Mouse (Mus musculus) hindbrain, embryonic 15.5 days (tissue): ENCODE measurements at regions not wholly inside any gene's neighbourhood (a gene's known extent, or its start where the extent isn't known, plus 50 kb on each side); places are given as distances from the start of the nearest gene placed in this dataset.

ENCODE experiments used
- ATAC-seq: fragments of 200-750 bp; cut with Nextera tagmentation; 2 replicates; pipeline ENCODE4 v1.8.0; 2017; ENCODE audit warnings: low read depth, moderate number of reproducible peaks, moderate TSS enrichment; ENCODE audit not compliant: low FRiP score
- H3K27ac ChIP-seq: fragments of 300-500 bp; sonication (generic); replicated peaks from 2 replicates; pipeline ENCODE4 v1.5.1; 2015; ENCODE audit warnings: mild to moderate bottlenecking, inconsistent platforms
- H3K27me3 ChIP-seq: fragments of 300-500 bp; sonication (generic); 2 replicates; pipeline ENCODE4 v1.6.1; 2015; ENCODE audit warnings: control low read depth, inconsistent platforms
- H3K36me3 ChIP-seq: fragments of 300-500 bp; sonication (generic); 2 replicates; pipeline ENCODE4 v1.6.1; 2015; ENCODE audit warnings: control low read depth, inconsistent platforms
- H3K4me1 ChIP-seq: fragments of 300-500 bp; sonication (generic); replicated peaks from 2 replicates; pipeline ENCODE4 v1.6.1; 2015; ENCODE audit warnings: control low read depth, inconsistent platforms
- H3K4me2 ChIP-seq: fragments of 300-500 bp; sonication (generic); 2 replicates; pipeline ENCODE4 v1.6.1; 2015; ENCODE audit warnings: moderate library complexity, mild to moderate bottlenecking, inconsistent platforms
- H3K4me3 ChIP-seq: fragments of 300-500 bp; sonication (generic); 2 replicates; pipeline ENCODE4 v1.5.1; 2015; ENCODE audit warnings: mild to moderate bottlenecking, inconsistent platforms
- H3K9ac ChIP-seq: fragments of 300-500 bp; sonication (generic); 2 replicates; pipeline ENCODE4 v1.6.1; 2015; ENCODE audit warnings: inconsistent platforms
- H3K9me3 ChIP-seq: fragments of 300-500 bp; sonication (generic); 2 replicates; pipeline ENCODE4 v1.6.1; 2016; ENCODE audit warnings: control low read depth, inconsistent platforms
- WGBS: fragments of 180-500 bp; shearing (Covaris S2); methylation state at CpG from one replicate; pipeline ENCODE4 v1.1.7; 2015; 5-methylcytosine and 5-hydroxymethylcytosine counted together

GRCm38 (mm10) chr8:35942515-35942914 is 176.9 kb downstream of the Gm19410 start:
- H3K4me1 ChIP-seq: no peaks in the 10 kb centered on the region
- H3K9me3 ChIP-seq: no peaks in the 10 kb centered on the region
- H3K9ac ChIP-seq: no peak overlapping the region
- H3K27me3 ChIP-seq: no peaks in the 10 kb centered on the region
- ATAC-seq: no peak
- no peaks in the 10 kb centered on the region for H3K36me3 ChIP-seq
- H3K4me2 ChIP-seq: no peak overlapping the region
- no peak overlapping the region for H3K4me3 ChIP-seq
- 93% methylated on average over 6 of the region's 6 CpGs for WGBS
- H3K27ac ChIP-seq: no peak overlapping the region

- ATAC-seq: no peak
- 95% methylated on average over 3 of the region's 3 CpGs for WGBS
- Histone ChIP-seq H3K9me3 (no peaks in the 10 kb centered on the region), H3K9ac (no peak overlapping the region), H3K27me3 (no peaks in the 10 kb centered on the region), H3K36me3 (no peaks in the 10 kb centered on the region), H3K27ac (no peak overlapping the region), H3K4me1 (no peaks in the 10 kb centered on the region), H3K4me3 (no peak overlapping the region), H3K4me2 (no peak overlapping the region)
These were observed 178.1 kb downstream of the Gm19410 start for GRCm38 (mm10) chr8:35943686-35944085.

GRCm38 (mm10) chr8:35944461-35944860 is 178.9 kb downstream of the Gm19410 start:
- H3K4me1 ChIP-seq: no peaks in the 10 kb centered on the region
- no peak overlapping the region for H3K9ac ChIP-seq
- WGBS: 83% methylated on average over 4 of the region's 4 CpGs
- no peak overlapping the region for H3K27ac ChIP-seq
- H3K9me3 ChIP-seq: no peaks in the 10 kb centered on the region
- H3K27me3 ChIP-seq: no peaks in the 10 kb centered on the region
- no peak for ATAC-seq
- H3K4me3 ChIP-seq: no peak overlapping the region
- no peak overlapping the region for H3K4me2 ChIP-seq
- H3K36me3 ChIP-seq: no peaks in the 10 kb centered on the region

- Histone ChIP-seq H3K9me3 (no peaks in the 10 kb centered on the region), H3K36me3 (no peaks in the 10 kb centered on the region), H3K4me3 (no peak overlapping the region), H3K4me2 (no peak overlapping the region), H3K4me1 (no peaks in the 10 kb centered on the region), H3K27me3 (no peaks in the 10 kb centered on the region), H3K27ac (no peak overlapping the region), H3K9ac (no peak overlapping the region)
- no peak for ATAC-seq
- 67% methylated on average over 1 of the region's 1 CpGs for WGBS
These were observed 180.9 kb downstream of the Gm19410 start for GRCm38 (mm10) chr8:35946539-35946940.

- H3K4me2 ChIP-seq: no peak overlapping the region
- H3K9ac ChIP-seq: no peak overlapping the region
- no peak overlapping the region for H3K4me3 ChIP-seq
- no peak for ATAC-seq
- H3K27me3 ChIP-seq: no peaks in the 10 kb centered on the region
- no peaks in the 10 kb centered on the region for H3K4me1 ChIP-seq
- no peaks in the 10 kb centered on the region for H3K9me3 ChIP-seq
- H3K27ac ChIP-seq: no peak overlapping the region
- 87% methylated on average over 2 of the region's 2 CpGs for WGBS
- H3K36me3 ChIP-seq: no peaks in the 10 kb centered on the region
These were observed 182.6 kb downstream of the Gm19410 start for GRCm38 (mm10) chr8:35948146-35948545.

- peak; percentile 30; the same call in 1 of the 2 replicates for ATAC-seq
- Histone ChIP-seq H3K27me3 (no peaks in the 10 kb centered on the region), H3K4me1 (no peaks in the 10 kb centered on the region), H3K36me3 (no peaks in the 10 kb centered on the region), H3K4me3 (no peak overlapping the region), H3K9ac (no peak overlapping the region), H3K4me2 (no peak overlapping the region), H3K9me3 (no peaks in the 10 kb centered on the region), H3K27ac (no peak overlapping the region)
- 39% methylated on average over 9 of the region's 9 CpGs for WGBS
These were observed 183.2 kb downstream of the Gm19410 start for GRCm38 (mm10) chr8:35948751-35949183.

GRCm38 (mm10) chr8:35955506-35955905 is 189.9 kb downstream of the Gm19410 start:
- ATAC-seq: no peak
- no peaks in the 10 kb centered on the region for H3K9me3 ChIP-seq
- no peaks in the 10 kb centered on the region for H3K36me3 ChIP-seq
- H3K4me2 ChIP-seq: no peak overlapping the region
- no peak overlapping the region for H3K27ac ChIP-seq
- no peaks in the 10 kb centered on the region; the same call in 1 of the 2 replicates for H3K4me1 ChIP-seq
- H3K27me3 ChIP-seq: no peaks in the 10 kb centered on the region
- H3K9ac ChIP-seq: no peak overlapping the region
- no peak overlapping the region for H3K4me3 ChIP-seq
- WGBS: 87% methylated on average over 2 of the region's 2 CpGs

- no peaks in the 10 kb centered on the region for H3K36me3 ChIP-seq
- H3K27me3 ChIP-seq: no peaks in the 10 kb centered on the region
- peaks cover 1% of the 10 kb centered on the region; the same call in 1 of the 2 replicates for H3K4me1 ChIP-seq
- H3K4me2 ChIP-seq: no peak overlapping the region
- WGBS: 20% methylated on average over 2 of the region's 2 CpGs
- no peak overlapping the region for H3K27ac ChIP-seq
- H3K4me3 ChIP-seq: no peak overlapping the region
- no peaks in the 10 kb centered on the region for H3K9me3 ChIP-seq
- ATAC-seq: no peak
- no peak overlapping the region for H3K9ac ChIP-seq
These were observed 190.7 kb downstream of the Gm19410 start for GRCm38 (mm10) chr8:35956319-35956718.

- Histone ChIP-seq H3K36me3 (no peaks in the 10 kb centered on the region), H3K4me3 (no peak overlapping the region), H3K9me3 (no peaks in the 10 kb centered on the region), H3K27ac (no peak overlapping the region), H3K27me3 (no peaks in the 10 kb centered on the region), H3K9ac (no peak overlapping the region), H3K4me2 (no peak overlapping the region), H3K4me1 (peaks cover 10% of the 10 kb centered on the region)
- WGBS: 75% methylated on average over 4 of the region's 4 CpGs
- no peak for ATAC-seq
These were observed 193.6 kb downstream of the Gm19410 start for GRCm38 (mm10) chr8:35959201-35959600.

- Histone ChIP-seq H3K9ac (no peak overlapping the region), H3K36me3 (no peaks in the 10 kb centered on the region), H3K4me1 (peaks cover 10% of the 10 kb centered on the region), H3K27ac (0 out of 2 replicates have a peak overlapping the region, but pooled peaks have one; percentile 9), H3K27me3 (no peaks in the 10 kb centered on the region), H3K4me3 (no peak overlapping the region), H3K4me2 (no peak overlapping the region; the same call in 1 of the 2 replicates), H3K9me3 (no peaks in the 10 kb centered on the region)
- 0 out of 2 replicates have a peak, but pooled peaks have one; percentile 19 for ATAC-seq
- 67% methylated on average over 9 of the region's 9 CpGs for WGBS
These were observed 195.5 kb downstream of the Gm19410 start for GRCm38 (mm10) chr8:35960867-35961614.

- Histone ChIP-seq H3K27me3 (no peaks in the 10 kb centered on the region), H3K4me3 (no peak overlapping the region), H3K9ac (no peak overlapping the region), H3K4me1 (peaks cover 10% of the 10 kb centered on the region), H3K9me3 (no peaks in the 10 kb centered on the region), H3K4me2 (peak overlapping the region; percentile 24), H3K36me3 (no peaks in the 10 kb centered on the region), H3K27ac (0 out of 2 replicates have a peak overlapping the region, but pooled peaks have one; percentile 9)
- ATAC-seq: no peak
- 42% methylated on average over 20 of the region's 20 CpGs for WGBS
These were observed 196.1 kb downstream of the Gm19410 start for GRCm38 (mm10) chr8:35961615-35962220.

- 76% methylated on average over 1 of the region's 1 CpGs for WGBS
- Histone ChIP-seq H3K9ac (no peak overlapping the region), H3K27ac (no peak overlapping the region), H3K27me3 (no peaks in the 10 kb centered on the region), H3K4me1 (peaks cover 10% of the 10 kb centered on the region), H3K4me3 (no peak overlapping the region), H3K4me2 (no peak overlapping the region), H3K36me3 (no peaks in the 10 kb centered on the region), H3K9me3 (no peaks in the 10 kb centered on the region)
- no peak for ATAC-seq
These were observed 199.3 kb downstream of the Gm19410 start for GRCm38 (mm10) chr8:35964932-35965331.
